Mouse (Mus musculus): Measurements from ENCODE around the gene Rnf187. TPM values are rescaled to one million over a fixed set of nuclear protein-coding genes. Genes with fewer than 3 reads are reported as not detected.

The Rnf187 gene
- polyA plus RNA-seq (2014; fragmentation: Nextera tagmentation; extraction: Ambion mirVana) = 211 and 222 TPM in 2 replicates

- no peaks in the 10 kb centered on the region for H3K27me3 ChIP-seq (ENCODE audit: control insufficient read depth, insufficient read depth, low read length)
- ATAC-seq (ENCODE audit: insufficient number of reproducible peaks, insufficient read depth, low FRiP score, low read depth) = peak; percentile 96
- peak within 1 kb of the TSS; percentile 94 for H3K27ac ChIP-seq (ENCODE audit: low read length)
- H3K4me1 ChIP-seq (ENCODE audit: control insufficient read depth, insufficient read depth, low read length) = peaks cover 13% of the 10 kb centered on the region
- under 1% methylated on average over 71 of the region's 95 CpGs for WGBS
- H3K36me3 ChIP-seq (ENCODE audit: control insufficient read depth, insufficient read depth, low read length) = peaks cover 27% of the 10 kb centered on the region
- H3K4me2 ChIP-seq (replicated peaks; ENCODE audit: low read depth, low read length) = peak within 1 kb of the TSS; percentile 94
- H3K9ac ChIP-seq (replicated peaks; ENCODE audit: low read depth, low read length) = peak within 1 kb of the TSS; percentile 97
- H3K9me3 ChIP-seq (ENCODE audit: control insufficient read depth, low read depth, low read length) = no peaks in the 10 kb centered on the region
- H3K4me3 ChIP-seq (ENCODE audit: low read depth, low read length) = peak within 1 kb of the TSS; percentile 97
Observed at GRCm38 (mm10) chr11:58938322-58939087, at the start of gene Rnf187. TSS of gene Rnf187 (minus strand) at chr11:58938916.

- 87% methylated on average over 3 of the region's 3 CpGs for WGBS
- ATAC-seq (ENCODE audit: insufficient number of reproducible peaks, insufficient read depth, low FRiP score, low read depth) = no peak
- Histone ChIP-seq H3K9me3 (ENCODE audit: control insufficient read depth, low read depth, low read length) (no peaks in the 10 kb centered on the region), H3K4me2 (replicated peaks; ENCODE audit: low read depth, low read length) (no peak overlapping the region), H3K36me3 (ENCODE audit: control insufficient read depth, insufficient read depth, low read length) (peaks cover 54% of the 10 kb centered on the region), H3K9ac (replicated peaks; ENCODE audit: low read depth, low read length) (no peak overlapping the region), H3K4me1 (ENCODE audit: control insufficient read depth, insufficient read depth, low read length) (no peaks in the 10 kb centered on the region), H3K4me3 (ENCODE audit: low read depth, low read length) (no peak overlapping the region), H3K27me3 (ENCODE audit: control insufficient read depth, insufficient read depth, low read length) (no peaks in the 10 kb centered on the region), H3K27ac (ENCODE audit: low read length) (no peak overlapping the region)
Observed at GRCm38 (mm10) chr11:58985299-58985917, 46.7 kb upstream of the Rnf187 start.

GRCm38 (mm10) chr11:58984657-58985056 is 45.9 kb upstream of the Rnf187 start:
- Histone ChIP-seq H3K9ac (replicated peaks; ENCODE audit: low read depth, low read length) (no peak overlapping the region), H3K9me3 (ENCODE audit: control insufficient read depth, low read depth, low read length) (no peaks in the 10 kb centered on the region), H3K27ac (ENCODE audit: low read length) (no peak overlapping the region), H3K27me3 (ENCODE audit: control insufficient read depth, insufficient read depth, low read length) (no peaks in the 10 kb centered on the region), H3K4me2 (replicated peaks; ENCODE audit: low read depth, low read length) (no peak overlapping the region), H3K4me1 (ENCODE audit: control insufficient read depth, insufficient read depth, low read length) (peaks cover 7% of the 10 kb centered on the region), H3K4me3 (ENCODE audit: low read depth, low read length) (no peak overlapping the region), H3K36me3 (ENCODE audit: control insufficient read depth, insufficient read depth, low read length) (peaks cover 48% of the 10 kb centered on the region)
- ATAC-seq (ENCODE audit: insufficient number of reproducible peaks, insufficient read depth, low FRiP score, low read depth) = no peak
- WGBS = 89% methylated on average over 7 of the region's 7 CpGs

GRCm38 (mm10) chr11:58983691-58984341 is 45.1 kb upstream of the Rnf187 start:
- ATAC-seq (ENCODE audit: insufficient number of reproducible peaks, insufficient read depth, low FRiP score, low read depth) = no peak
- Histone ChIP-seq H3K27ac (ENCODE audit: low read length) (no peak overlapping the region), H3K9ac (replicated peaks; ENCODE audit: low read depth, low read length) (no peak overlapping the region), H3K4me2 (replicated peaks; ENCODE audit: low read depth, low read length) (no peak overlapping the region), H3K36me3 (ENCODE audit: control insufficient read depth, insufficient read depth, low read length) (peaks cover 42% of the 10 kb centered on the region), H3K27me3 (ENCODE audit: control insufficient read depth, insufficient read depth, low read length) (no peaks in the 10 kb centered on the region), H3K4me1 (ENCODE audit: control insufficient read depth, insufficient read depth, low read length) (peaks cover 15% of the 10 kb centered on the region), H3K4me3 (ENCODE audit: low read depth, low read length) (no peak overlapping the region), H3K9me3 (ENCODE audit: control insufficient read depth, low read depth, low read length) (no peaks in the 10 kb centered on the region)
- 86% methylated on average over 6 of the region's 6 CpGs for WGBS

GRCm38 (mm10) chr11:58982471-58983097 is 43.9 kb upstream of the Rnf187 start:
- no peak for ATAC-seq (ENCODE audit: insufficient number of reproducible peaks, insufficient read depth, low FRiP score, low read depth)
- 88% methylated on average over 18 of the region's 18 CpGs for WGBS
- no peak overlapping the region for H3K4me3 ChIP-seq (ENCODE audit: low read depth, low read length)

GRCm38 (mm10) chr11:58981541-58982447 is 43.1 kb upstream of the Rnf187 start:
- H3K36me3 ChIP-seq (ENCODE audit: control insufficient read depth, insufficient read depth, low read length) = peaks cover 27% of the 10 kb centered on the region; the same call in 1 of the 2 replicates
- no peak overlapping the region for H3K4me3 ChIP-seq (ENCODE audit: low read depth, low read length)
- H3K4me2 ChIP-seq (replicated peaks; ENCODE audit: low read depth, low read length) = no peak overlapping the region
- no peak overlapping the region for H3K9ac ChIP-seq (replicated peaks; ENCODE audit: low read depth, low read length)
- peaks cover 17% of the 10 kb centered on the region for H3K4me1 ChIP-seq (ENCODE audit: control insufficient read depth, insufficient read depth, low read length)
- no peak for ATAC-seq (ENCODE audit: insufficient number of reproducible peaks, insufficient read depth, low FRiP score, low read depth)
- H3K9me3 ChIP-seq (ENCODE audit: control insufficient read depth, low read depth, low read length) = no peaks in the 10 kb centered on the region
- H3K27ac ChIP-seq (ENCODE audit: low read length) = no peak overlapping the region
- H3K27me3 ChIP-seq (ENCODE audit: control insufficient read depth, insufficient read depth, low read length) = no peaks in the 10 kb centered on the region
- 60% methylated on average over 14 of the region's 14 CpGs for WGBS

More at GRCm38 (mm10) chr11:58982471-58983097, 43.9 kb upstream of the Rnf187 start:
- H3K27me3 ChIP-seq (ENCODE audit: control insufficient read depth, insufficient read depth, low read length) = no peaks in the 10 kb centered on the region
- H3K9me3 ChIP-seq (ENCODE audit: control insufficient read depth, low read depth, low read length) = no peaks in the 10 kb centered on the region
- peaks cover 32% of the 10 kb centered on the region; the same call in 1 of the 2 replicates for H3K36me3 ChIP-seq (ENCODE audit: control insufficient read depth, insufficient read depth, low read length)
- peaks cover 17% of the 10 kb centered on the region for H3K4me1 ChIP-seq (ENCODE audit: control insufficient read depth, insufficient read depth, low read length)
- no peak overlapping the region for H3K4me2 ChIP-seq (replicated peaks; ENCODE audit: low read depth, low read length)
- H3K9ac ChIP-seq (replicated peaks; ENCODE audit: low read depth, low read length) = no peak overlapping the region
- no peak overlapping the region for H3K27ac ChIP-seq (ENCODE audit: low read length)

GRCm38 (mm10) chr11:58980381-58980990 is 41.8 kb upstream of the Rnf187 start:
- H3K9ac ChIP-seq (replicated peaks; ENCODE audit: low read depth, low read length) = 0 out of 2 replicates have a peak overlapping the region, but pooled peaks have one; percentile 29
- peak overlapping the region; percentile 99; the same call in 1 of the 2 replicates for H3K4me2 ChIP-seq (replicated peaks; ENCODE audit: low read depth, low read length)
- WGBS = 64% methylated on average over 5 of the region's 5 CpGs
- peaks cover 20% of the 10 kb centered on the region; the same call in 1 of the 2 replicates for H3K36me3 ChIP-seq (ENCODE audit: control insufficient read depth, insufficient read depth, low read length)
- H3K27me3 ChIP-seq (ENCODE audit: control insufficient read depth, insufficient read depth, low read length) = no peaks in the 10 kb centered on the region
- H3K9me3 ChIP-seq (ENCODE audit: control insufficient read depth, low read depth, low read length) = no peaks in the 10 kb centered on the region
- H3K27ac ChIP-seq (ENCODE audit: low read length) = no peak overlapping the region
- peaks cover 17% of the 10 kb centered on the region for H3K4me1 ChIP-seq (ENCODE audit: control insufficient read depth, insufficient read depth, low read length)
- no peak for ATAC-seq (ENCODE audit: insufficient number of reproducible peaks, insufficient read depth, low FRiP score, low read depth)
- no peak overlapping the region for H3K4me3 ChIP-seq (ENCODE audit: low read depth, low read length)

Measured in stomach, embryonic 14.5 days (tissue).